Mouse (Mus musculus) inflammation-experienced regulatory T-cells, adult 6 months (primary cell): ENCODE data around the gene Zswim3. TPM values are rescaled to one million over a fixed set of nuclear protein-coding genes. Genes with fewer than 3 reads are reported as not detected.
A peak's percentile ranks its signal among the peaks of the same experiment; 100 is the strongest.
"Not testable (repeated sequence)": the region's sequence is repeated elsewhere in the genome, so short reads cannot be mapped to it uniquely, and the experiment has no call there.

Experiments used
- ATAC-seq: one replicate; pipeline ENCODE4 v1.8.0; 2017
- polyA plus RNA-seq, 3 experiments: library from polyadenylated mRNA; unstranded; fragments of 100-300 nt; shearing (Covaris generic); gene quantifications; one replicate each; pipeline ENCODE4 v1.2.1; 2017

Zswim3 gene
- polyA plus RNA-seq, 3 experiments from 2014 or later = 3.7 to 6.1 (median 4.8) TPM

GRCm38 (mm10) chr2:164813557-164813956, 8.7 kb downstream of the Zswim3 start:
- ATAC-seq = no peak

- ATAC-seq = no peak
Measured at GRCm38 (mm10) chr2:164815348-164815747, 10.4 kb downstream of the Zswim3 start.

GRCm38 (mm10) chr2:164815821-164816220, 10.9 kb downstream of the Zswim3 start:
- no peak for ATAC-seq

GRCm38 (mm10) chr2:164817206-164817605, 12.3 kb downstream of the Zswim3 start:
- no peak for ATAC-seq

GRCm38 (mm10) chr2:164817703-164818102, 12.8 kb downstream of the Zswim3 start:
- ATAC-seq = no peak

- no peak for ATAC-seq
Measured at GRCm38 (mm10) chr2:164821060-164821459, 16.2 kb downstream of the Zswim3 start.

GRCm38 (mm10) chr2:164822636-164823165, 17.8 kb downstream of the Zswim3 start, which contains the start of gene Zswim1:
TSS of gene Zswim1 (plus strand) at chr2:164822686.
- peak; percentile 100 for ATAC-seq

- peak; percentile 6 for ATAC-seq
Measured at GRCm38 (mm10) chr2:164823181-164823585, 18.3 kb downstream of the Zswim3 start.

GRCm38 (mm10) chr2:164823969-164824368, 19.1 kb downstream of the Zswim3 start:
- ATAC-seq = no peak

- no peak for ATAC-seq
Measured at GRCm38 (mm10) chr2:164825521-164825920, 20.6 kb downstream of the Zswim3 start.

- ATAC-seq = no peak
Measured at GRCm38 (mm10) chr2:164827146-164827850, 22.4 kb downstream of the Zswim3 start.

GRCm38 (mm10) chr2:164828437-164828836, 23.5 kb downstream of the Zswim3 start, which contains the start of gene Spata25:
TSS of gene Spata25 (minus strand) at chr2:164828537.
- no peak for ATAC-seq

- no peak for ATAC-seq
Measured at GRCm38 (mm10) chr2:164829090-164829489, 24.2 kb downstream of the Zswim3 start.

GRCm38 (mm10) chr2:164831029-164831428, 26.1 kb downstream of the Zswim3 start:
- no peak for ATAC-seq

GRCm38 (mm10) chr2:164832032-164832747, 27.3 kb downstream of the Zswim3 start:
- ATAC-seq = no peak

- peak; percentile 85 for ATAC-seq
Measured at GRCm38 (mm10) chr2:164832748-164833301, 27.9 kb downstream of the Zswim3 start, which contains the start of gene Ctsa. TSS of gene Ctsa (plus strand) at chr2:164832873.

- ATAC-seq = peak; percentile 68
Measured at GRCm38 (mm10) chr2:164833314-164833959, 28.5 kb downstream of the Zswim3 start, which contains the start of gene Neurl2. TSS of gene Neurl2 (minus strand) at chr2:164833456.

GRCm38 (mm10) chr2:164834531-164834930, 29.6 kb downstream of the Zswim3 start:
- ATAC-seq = no peak

GRCm38 (mm10) chr2:164835164-164835563, 30.3 kb downstream of the Zswim3 start:
- ATAC-seq = no peak

GRCm38 (mm10) chr2:164845782-164846181, 40.9 kb downstream of the Zswim3 start:
- ATAC-seq = no peak

- peak; percentile 97 for ATAC-seq
Measured at GRCm38 (mm10) chr2:164850061-164850460, 45.2 kb downstream of the Zswim3 start.

- ATAC-seq = not testable (repeated sequence)
Measured at GRCm38 (mm10) chr2:164855572-164855971, 50.7 kb downstream of the Zswim3 start.
